Mouse (Mus musculus) bone marrow, adult 2 months (tissue): ENCODE measurements at regions not wholly inside any gene's neighbourhood (a gene's known extent, or its start where the extent isn't known, plus 50 kb on each side); places are given as distances from the start of the nearest gene placed in this dataset.

Source experiments
- CTCF ChIP-seq: fragments of 200-500 bp; IDR thresholded peaks from 2 replicates; pipeline ENCODE4 v1.5.1; 2011; ENCODE audit warnings: low read length, control low read depth; ENCODE audit not compliant: control insufficient read depth, insufficient read depth
- POLR2A ChIP-seq: fragments of 200-500 bp; IDR thresholded peaks from 2 replicates; pipeline ENCODE4 v1.6.1; 2011; ENCODE audit warnings: low read depth, mild to moderate bottlenecking, control low read depth, low read length, borderline replicate concordance; ENCODE audit not compliant: control insufficient read depth

GRCm38 (mm10) chr13:80952851-80953250 is 69.7 kb downstream of the Arrdc3 start:
- no peak for TF ChIP-seq POLR2A
- TF ChIP-seq CTCF, result no peak
